Mouse (Mus musculus) limb, embryonic 14.5 days (tissue): Measurements from ENCODE around the gene Dpp8. TPM values are rescaled to one million over a fixed set of nuclear protein-coding genes. Genes with fewer than 3 reads are reported as not detected.

Experiments
- ATAC-seq: fragments of 200-750 bp; cut with Nextera tagmentation; 2 replicates; pipeline ENCODE4 v1.8.0; 2017; ENCODE audit warnings: low read depth, moderate number of reproducible peaks, moderate TSS enrichment; ENCODE audit not compliant: low FRiP score
- DNase-seq: peaks from one replicate; pipeline ENCODE4 v3.0.0-alpha.2; 2015; ENCODE audit warnings: low spot score
- H3K27ac ChIP-seq: fragments of 300-500 bp; sonication (generic); replicated peaks from 2 replicates; pipeline ENCODE4 v1.5.1; 2014; ENCODE audit warnings: low read depth, mild to moderate bottlenecking, low read length, moderate library complexity, mixed read lengths
- H3K27me3 ChIP-seq: fragments of 300-500 bp; sonication (generic); 2 replicates; pipeline ENCODE4 v1.6.1; 2014; ENCODE audit warnings: low read length, mixed read lengths; ENCODE audit not compliant: control insufficient read depth, insufficient read depth
- H3K36me3 ChIP-seq: fragments of 300-500 bp; sonication (generic); 2 replicates; pipeline ENCODE4 v1.6.1; 2014; ENCODE audit warnings: mild to moderate bottlenecking, low read length, moderate library complexity, mixed read lengths; ENCODE audit not compliant: control insufficient read depth, insufficient read depth
- H3K4me1 ChIP-seq: fragments of 300-500 bp; sonication (generic); 2 replicates; pipeline ENCODE4 v1.6.1; 2014; ENCODE audit warnings: antibody characterized with exemption, low read length, mixed read lengths; ENCODE audit not compliant: control insufficient read depth, insufficient read depth
- H3K4me2 ChIP-seq: fragments of 300-500 bp; sonication (generic); replicated peaks from 2 replicates; pipeline ENCODE4 v1.6.1; 2014; ENCODE audit warnings: low read depth, mild to moderate bottlenecking, low read length, moderate library complexity; ENCODE audit not compliant: severe bottlenecking
- H3K4me3 ChIP-seq: fragments of 300-500 bp; sonication (generic); replicated peaks from 2 replicates; pipeline ENCODE4 v1.5.1; 2014; ENCODE audit warnings: low read length
- H3K9ac ChIP-seq: fragments of 300-500 bp; sonication (generic); 2 replicates; pipeline ENCODE4 v1.6.1; 2014; ENCODE audit warnings: mild to moderate bottlenecking, low read depth, low read length, moderate library complexity; ENCODE audit not compliant: severe bottlenecking
- H3K9me3 ChIP-seq: fragments of 300-500 bp; sonication (generic); 2 replicates; pipeline ENCODE4 v1.6.1; 2016; ENCODE audit warnings: low read length; ENCODE audit not compliant: control insufficient read depth
- POLR2A ChIP-seq: fragments of 200-500 bp; IDR thresholded peaks from 2 replicates; pipeline ENCODE4 v1.8.0; 2012; ENCODE audit warnings: inconsistent platforms, mild to moderate bottlenecking, moderate library complexity, borderline replicate concordance; ENCODE audit not compliant: insufficient read depth, insufficient read length; ENCODE audit errors: extremely low read depth
- WGBS: fragments of 180-500 bp; shearing (Covaris S2); extraction: QIAGEN DNeasy Blood & Tissue Kit; methylation state at CpG from one replicate; pipeline ENCODE4 v1.1.7; 2014; 5-methylcytosine and 5-hydroxymethylcytosine counted together
- polyA plus RNA-seq, 2 experiments: library from polyadenylated mRNA; depleted of rRNA in 1 of 2; stranded (reverse) in 1 of 2; unstranded in 1 of 2; fragments of >200 nt; fragmentation: Nextera tagmentation in 1 of 2; extraction: Ambion mirVana in 1 of 2; gene quantifications; 2 replicates each; pipeline versions ENCODE4 v1.2.1 to v1.2.3; 2012 to 2014

Dpp8 gene
- polyA plus RNA-seq, 2 experiments = 29.1 to 52.3 TPM

DNA sequence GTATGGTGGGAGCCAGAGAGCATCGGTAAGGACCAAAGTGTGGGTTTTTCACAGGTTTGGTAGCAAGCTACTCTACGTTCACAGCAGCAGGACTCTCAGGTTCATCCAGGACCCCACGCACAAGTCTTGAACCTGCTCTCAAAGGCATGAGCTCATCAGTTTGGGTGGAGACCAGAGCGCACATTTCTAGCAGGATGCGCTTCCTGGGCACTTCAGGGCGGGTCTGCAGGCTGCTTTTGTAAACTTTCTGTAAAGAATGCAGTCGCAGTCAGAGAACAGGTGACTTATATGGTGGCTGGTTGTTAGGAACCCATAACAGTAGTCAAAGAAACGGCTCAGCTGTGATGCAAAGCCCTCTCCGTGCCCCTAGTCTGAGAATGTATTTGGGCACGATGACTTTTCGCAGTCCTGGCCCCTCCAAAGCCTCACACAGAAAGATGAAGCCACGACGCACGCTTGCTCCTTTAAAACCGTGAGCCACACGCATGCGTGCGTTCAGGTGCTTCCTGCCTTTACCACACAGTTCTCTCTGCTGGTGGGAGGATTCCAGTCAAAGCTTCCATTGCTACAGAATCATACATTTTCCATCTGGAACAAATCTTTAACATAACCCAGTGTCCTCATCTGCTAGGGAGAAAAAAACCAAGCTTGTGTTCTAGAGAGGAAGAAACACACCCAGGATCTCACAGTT, 51.0 kb downstream of the Dpp8 start:
- no peaks in the 10 kb centered on the region for H3K4me1 ChIP-seq
- TF ChIP-seq POLR2A = no peak
- H3K36me3 ChIP-seq = peaks cover 59% of the 10 kb centered on the region
- H3K27ac ChIP-seq = no peak overlapping the region
- no peak overlapping the region for H3K4me3 ChIP-seq
- H3K9me3 ChIP-seq = no peaks in the 10 kb centered on the region
- no peak for DNase-seq
- 87% methylated on average over 18 of the region's 18 CpGs for WGBS
- no peaks in the 10 kb centered on the region for H3K27me3 ChIP-seq
- no peak overlapping the region for H3K4me2 ChIP-seq
- ATAC-seq = no peak
- no peak overlapping the region for H3K9ac ChIP-seq

DNA sequence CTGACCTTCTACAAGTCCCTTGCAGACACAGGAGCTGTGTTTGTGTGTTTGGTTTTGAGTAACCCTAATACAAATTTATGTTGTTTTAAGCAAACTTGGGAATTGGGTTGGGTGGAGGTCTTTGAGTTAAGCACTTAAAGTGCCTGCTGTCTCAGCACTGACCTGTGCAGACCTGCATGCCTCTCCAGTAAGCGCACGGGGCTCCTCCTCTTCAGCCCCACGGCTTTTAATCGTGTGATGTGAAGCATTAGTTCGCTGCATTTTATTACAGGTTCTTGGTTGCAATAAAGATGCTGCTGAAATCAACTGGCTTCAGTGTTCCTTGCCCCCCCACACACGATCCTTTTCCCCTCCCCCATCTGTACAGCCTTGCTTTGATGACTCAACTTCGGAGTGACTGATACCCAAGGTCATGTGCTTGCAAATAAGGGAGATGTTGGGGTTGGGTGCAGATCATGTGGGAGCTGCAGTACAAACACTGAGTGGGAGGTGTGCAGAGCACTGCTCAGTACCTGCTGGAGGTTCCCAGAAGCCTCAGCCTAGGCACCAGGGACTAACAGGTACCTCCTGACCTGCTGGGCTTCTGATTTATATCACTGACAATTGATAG, 52.1 kb downstream of the Dpp8 start:
- no peak for TF ChIP-seq POLR2A
- H3K9me3 ChIP-seq = no peaks in the 10 kb centered on the region
- no peak for ATAC-seq
- no peaks in the 10 kb centered on the region for H3K27me3 ChIP-seq
- WGBS = 50% methylated on average over 7 of the region's 7 CpGs
- no peaks in the 10 kb centered on the region for H3K4me1 ChIP-seq
- H3K27ac ChIP-seq = no peak overlapping the region
- H3K4me3 ChIP-seq = no peak overlapping the region
- H3K36me3 ChIP-seq = peaks cover 48% of the 10 kb centered on the region
- no peak overlapping the region for H3K4me2 ChIP-seq
- no peak for DNase-seq
- no peak overlapping the region for H3K9ac ChIP-seq

GRCm38 (mm10) chr9:65085270-65085669, 53.1 kb downstream of the Dpp8 start:
- no peak for TF ChIP-seq POLR2A
- WGBS = 84% methylated on average over 1 of the region's 1 CpGs
- H3K4me3 ChIP-seq = no peak overlapping the region

DNA sequence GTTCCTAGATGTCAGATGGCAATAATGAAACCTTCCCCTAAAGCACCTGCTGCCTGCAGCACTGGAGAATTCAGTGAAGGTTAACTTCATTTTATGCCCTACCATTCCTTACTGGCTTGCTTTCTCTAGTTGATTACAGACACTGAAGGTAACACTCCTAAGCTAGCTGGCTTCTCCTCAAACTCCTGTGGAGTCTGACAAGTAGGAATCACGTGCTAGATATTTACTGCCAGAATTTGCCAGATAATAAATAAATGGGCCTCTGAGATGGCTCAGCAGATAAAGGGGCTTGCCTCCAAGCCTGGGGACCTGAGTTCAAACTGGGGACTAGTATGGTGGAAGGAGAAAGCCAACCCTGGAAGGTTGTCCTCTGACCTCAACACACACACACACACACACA, 54.6 kb downstream of the Dpp8 start:
- H3K9ac ChIP-seq = no peak overlapping the region
- no peaks in the 10 kb centered on the region for H3K9me3 ChIP-seq
- no peak overlapping the region for H3K27ac ChIP-seq
- H3K4me3 ChIP-seq = no peak overlapping the region
- 57% methylated on average over 1 of the region's 1 CpGs for WGBS
- DNase-seq (no peak), ATAC-seq (no peak)
- peaks cover 25% of the 10 kb centered on the region for H3K36me3 ChIP-seq
- H3K4me2 ChIP-seq = no peak overlapping the region
- H3K4me1 ChIP-seq = 0 out of 2 replicates have a peak, but pooled peaks cover 3% of the 10 kb centered on the region
- no peak for TF ChIP-seq POLR2A
- no peaks in the 10 kb centered on the region for H3K27me3 ChIP-seq

More at GRCm38 (mm10) chr9:65085270-65085669, 53.1 kb downstream of the Dpp8 start:
- H3K27me3 ChIP-seq = no peaks in the 10 kb centered on the region
- ATAC-seq (no peak), DNase-seq (no peak)
- peaks cover 39% of the 10 kb centered on the region for H3K36me3 ChIP-seq
- H3K27ac ChIP-seq = no peak overlapping the region
- no peak overlapping the region for H3K4me2 ChIP-seq
- no peaks in the 10 kb centered on the region for H3K9me3 ChIP-seq
- no peaks in the 10 kb centered on the region for H3K4me1 ChIP-seq
- H3K9ac ChIP-seq = no peak overlapping the region

GRCm38 (mm10) chr9:65087490-65087889, 55.3 kb downstream of the Dpp8 start:
- Histone ChIP-seq H3K27me3 (no peaks in the 10 kb centered on the region), H3K4me2 (no peak overlapping the region), H3K4me1 (0 out of 2 replicates have a peak, but pooled peaks cover 4% of the 10 kb centered on the region), H3K9me3 (no peaks in the 10 kb centered on the region), H3K27ac (no peak overlapping the region), H3K9ac (no peak overlapping the region), H3K4me3 (no peak overlapping the region), H3K36me3 (peaks cover 20% of the 10 kb centered on the region)
- WGBS = 22% methylated on average over 5 of the region's 5 CpGs
- TF ChIP-seq POLR2A = no peak
- no peak for ATAC-seq
- peak; percentile 51 for DNase-seq
